Mouse (Mus musculus): ENCODE data around the gene Il18r1. TPM values are rescaled to one million over a fixed set of nuclear protein-coding genes. Genes with fewer than 3 reads are reported as not detected.

The Il18r1 gene
- polyA plus RNA-seq, 1 experiment = 9.2 TPM

DNA sequence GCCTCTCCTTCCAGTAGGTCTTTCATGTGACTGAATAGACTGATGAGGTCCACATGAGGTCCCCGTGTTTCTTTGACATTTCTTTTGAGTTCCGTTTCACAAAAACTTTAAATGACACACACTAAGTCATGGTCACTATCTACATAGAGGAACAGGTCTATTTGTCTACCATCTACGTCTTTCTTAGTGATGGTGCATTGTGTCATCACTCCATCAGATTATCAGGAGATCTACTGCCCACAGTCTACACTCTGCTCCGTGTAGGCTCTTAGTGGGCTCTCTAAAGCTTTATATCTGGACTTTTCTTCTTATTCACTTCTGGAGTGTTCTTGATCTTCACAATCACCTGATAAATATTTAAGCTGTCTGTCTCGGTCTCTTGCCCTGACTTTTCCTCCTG, 63.9 kb downstream of the Il18r1 start:
- Histone ChIP-seq H3K27ac (ENCODE audit: control insufficient read depth, insufficient read depth, low read depth, low read length, poor library complexity) (no peak overlapping the region), H3K4me1 (ENCODE audit: control insufficient read depth, insufficient read depth, low read length) (no peaks in the 10 kb centered on the region), H3K4me3 (replicated peaks; ENCODE audit: control insufficient read depth, low read depth, low read length) (no peak overlapping the region)
- WGBS = 74% methylated on average over 5 of the region's 5 CpGs
- TF ChIP-seq POLR2A (IDR thresholded peaks at IDR 0.05; ENCODE audit: borderline replicate concordance, control insufficient read depth, low read depth, low read length) (no peak), CTCF (IDR thresholded peaks at IDR 0.05; ENCODE audit: control insufficient read depth, insufficient read depth, low read length) (no peak)

DNA sequence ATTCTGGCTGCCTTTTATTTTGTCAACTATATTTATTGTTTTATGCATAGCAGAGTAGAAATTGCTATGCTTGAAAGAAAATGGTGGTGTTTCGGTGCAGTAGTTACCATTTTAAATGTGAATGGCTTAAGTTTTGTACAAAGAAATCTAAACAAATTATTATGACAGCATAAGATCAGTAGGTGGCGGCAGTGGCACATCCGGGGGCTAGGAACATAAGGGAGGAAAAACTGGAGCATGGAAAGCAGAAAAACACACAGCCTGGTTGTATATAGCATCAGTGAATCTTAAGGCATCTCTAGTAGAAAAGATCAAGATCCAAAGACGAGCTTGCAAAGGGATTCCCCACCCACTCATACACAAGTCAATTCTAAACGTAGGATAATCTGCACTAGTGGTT, 72.2 kb downstream of the Il18r1 start:
- TF ChIP-seq CTCF (IDR thresholded peaks at IDR 0.05; ENCODE audit: control insufficient read depth, insufficient read depth, low read length) (no peak), POLR2A (IDR thresholded peaks at IDR 0.05; ENCODE audit: borderline replicate concordance, control insufficient read depth, low read depth, low read length) (no peak)
- 79% methylated on average over 5 of the region's 5 CpGs for WGBS
- H3K4me3 ChIP-seq (replicated peaks; ENCODE audit: control insufficient read depth, low read depth, low read length) = no peak overlapping the region
- H3K27ac ChIP-seq (ENCODE audit: control insufficient read depth, insufficient read depth, low read depth, low read length, poor library complexity) = no peak overlapping the region
- peaks cover 1% of the 10 kb centered on the region; the same call in 1 of the 2 replicates for H3K4me1 ChIP-seq (ENCODE audit: control insufficient read depth, insufficient read depth, low read length)

DNA sequence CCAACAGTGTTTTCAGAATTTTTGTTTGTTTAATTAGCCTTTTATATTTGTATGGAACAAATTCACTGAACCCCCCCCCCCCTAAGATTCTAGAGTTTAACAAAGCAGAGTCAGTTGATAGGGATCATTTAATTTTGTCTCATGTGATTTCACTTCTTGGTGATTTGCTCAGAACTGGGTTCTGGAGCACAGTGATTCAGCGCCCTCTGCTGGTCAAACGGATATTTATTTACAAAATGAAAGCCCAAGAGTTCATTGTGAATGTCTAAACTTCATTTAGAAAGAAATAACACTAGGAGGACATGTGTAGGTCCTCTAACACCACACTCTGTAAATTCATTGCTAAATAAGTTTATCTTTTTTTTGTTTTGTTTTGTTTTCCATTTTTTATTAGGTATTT, 79.3 kb downstream of the Il18r1 start:
- no peak overlapping the region for H3K27ac ChIP-seq (ENCODE audit: control insufficient read depth, insufficient read depth, low read depth, low read length, poor library complexity)
- no peak overlapping the region for H3K4me3 ChIP-seq (replicated peaks; ENCODE audit: control insufficient read depth, low read depth, low read length)
- no peaks in the 10 kb centered on the region; the same call in 1 of the 2 replicates for H3K4me1 ChIP-seq (ENCODE audit: control insufficient read depth, insufficient read depth, low read length)
- 0% methylated on average over 2 of the region's 2 CpGs for WGBS
- peak; percentile 40; the same call in 1 of the 2 replicates for TF ChIP-seq CTCF (IDR thresholded peaks at IDR 0.05; ENCODE audit: control insufficient read depth, insufficient read depth, low read length)
- TF ChIP-seq POLR2A (IDR thresholded peaks at IDR 0.05; ENCODE audit: borderline replicate concordance, control insufficient read depth, low read depth, low read length) = no peak

DNA sequence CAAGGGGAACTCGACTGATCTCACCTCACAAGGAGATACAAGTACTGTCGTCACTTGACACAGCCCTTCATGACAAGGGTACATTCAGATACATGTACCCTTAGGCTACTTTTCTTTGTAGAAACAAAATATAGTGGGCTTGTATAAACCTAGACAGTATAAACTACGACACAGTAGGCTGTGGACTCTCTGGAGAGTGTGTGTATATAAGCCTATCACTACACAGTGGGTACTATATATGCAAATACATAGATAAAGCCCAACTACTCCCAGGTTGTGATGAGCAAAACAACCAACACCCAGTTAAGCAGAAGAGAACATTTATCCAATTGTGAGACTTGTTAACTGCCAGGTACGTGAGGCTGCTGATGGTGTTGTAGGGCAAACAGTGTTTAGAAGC, 81.3 kb downstream of the Il18r1 start:
- no peak overlapping the region for H3K4me3 ChIP-seq (replicated peaks; ENCODE audit: control insufficient read depth, low read depth, low read length)
- WGBS = 75% methylated on average over 4 of the region's 4 CpGs
- H3K27ac ChIP-seq (ENCODE audit: control insufficient read depth, insufficient read depth, low read depth, low read length, poor library complexity) = no peak overlapping the region
- no peaks in the 10 kb centered on the region; the same call in 1 of the 2 replicates for H3K4me1 ChIP-seq (ENCODE audit: control insufficient read depth, insufficient read depth, low read length)
- TF ChIP-seq CTCF (IDR thresholded peaks at IDR 0.05; ENCODE audit: control insufficient read depth, insufficient read depth, low read length) = no peak
- no peak for TF ChIP-seq POLR2A (IDR thresholded peaks at IDR 0.05; ENCODE audit: borderline replicate concordance, control insufficient read depth, low read depth, low read length)

DNA sequence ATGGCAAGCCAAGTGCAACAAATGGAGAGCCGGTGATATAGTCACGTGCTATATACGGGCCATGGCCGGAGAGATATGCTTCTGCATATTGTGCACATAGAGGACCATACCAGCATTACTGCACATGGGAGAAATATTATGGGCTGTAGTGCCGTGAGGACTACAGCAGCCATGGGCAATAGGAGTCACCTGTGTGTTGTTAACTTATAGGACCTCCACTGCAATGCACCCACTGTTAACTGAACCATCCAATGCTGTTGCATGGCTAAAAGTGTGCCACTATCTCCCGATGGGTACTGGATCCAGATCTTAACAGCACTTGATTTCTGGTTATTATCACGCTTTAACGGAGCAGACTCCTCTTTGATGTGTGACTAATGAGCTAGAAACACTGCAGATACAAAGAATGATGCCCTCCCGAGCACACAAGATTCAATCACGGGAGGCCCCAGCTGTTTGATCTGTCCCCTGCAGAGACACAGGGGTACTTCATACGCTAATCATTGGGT, 81.8 kb downstream of the Il18r1 start:
- 87% methylated on average over 11 of the region's 11 CpGs for WGBS
- Histone ChIP-seq H3K4me3 (replicated peaks; ENCODE audit: control insufficient read depth, low read depth, low read length) (no peak overlapping the region), H3K27ac (ENCODE audit: control insufficient read depth, insufficient read depth, low read depth, low read length, poor library complexity) (no peak overlapping the region)

DNA sequence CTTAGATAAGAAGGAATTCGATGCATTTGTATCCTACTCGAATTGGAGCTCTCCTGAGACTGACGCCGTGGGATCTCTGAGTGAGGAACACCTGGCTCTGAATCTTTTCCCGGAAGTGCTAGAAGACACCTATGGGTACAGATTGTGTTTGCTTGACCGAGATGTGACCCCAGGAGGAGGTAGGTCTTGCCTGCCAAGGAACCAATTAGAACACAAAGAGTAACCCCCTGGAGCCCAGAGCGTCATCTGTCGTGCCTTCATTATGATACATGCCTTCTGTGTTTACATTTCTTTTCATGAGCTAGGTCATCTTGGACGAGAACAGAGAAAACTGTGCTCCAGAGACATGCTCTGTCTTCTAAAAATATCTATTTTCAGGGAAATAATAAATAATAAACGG, 82.4 kb downstream of the Il18r1 start:
- WGBS = 83% methylated on average over 10 of the region's 10 CpGs
- no peak overlapping the region for H3K4me3 ChIP-seq (replicated peaks; ENCODE audit: control insufficient read depth, low read depth, low read length)
- no peak overlapping the region for H3K27ac ChIP-seq (ENCODE audit: control insufficient read depth, insufficient read depth, low read depth, low read length, poor library complexity)
- H3K4me1 ChIP-seq (ENCODE audit: control insufficient read depth, insufficient read depth, low read length) = no peaks in the 10 kb centered on the region; the same call in 1 of the 2 replicates
- TF ChIP-seq CTCF (IDR thresholded peaks at IDR 0.05; ENCODE audit: control insufficient read depth, insufficient read depth, low read length) (no peak), POLR2A (IDR thresholded peaks at IDR 0.05; ENCODE audit: borderline replicate concordance, control insufficient read depth, low read depth, low read length) (no peak)

More for the DNA sequence above, 81.8 kb downstream of the Il18r1 start:
- TF ChIP-seq POLR2A (IDR thresholded peaks at IDR 0.05; ENCODE audit: borderline replicate concordance, control insufficient read depth, low read depth, low read length) (no peak), CTCF (IDR thresholded peaks at IDR 0.05; ENCODE audit: control insufficient read depth, insufficient read depth, low read length) (no peak)
- no peaks in the 10 kb centered on the region; the same call in 1 of the 2 replicates for H3K4me1 ChIP-seq (ENCODE audit: control insufficient read depth, insufficient read depth, low read length)

Other genes starting within 250 kb of the Il18r1 start
- 3.3 and 4.0 TPM in 2 replicates for gene Il1r1, start 240.5 kb upstream of the Il18r1 start, polyA plus RNA-seq (2011; ENCODE audit: insufficient read depth, insufficient read length, low replicate concordance, missing spikeins)
- gene Il1rl2, start 140.9 kb upstream of the Il18r1 start, polyA plus RNA-seq (2011; ENCODE audit: insufficient read depth, insufficient read length, low replicate concordance, missing spikeins) = 3.0 and 3.2 TPM in 2 replicates
- gene Il1rl1, start 36.0 kb upstream of the Il18r1 start, polyA plus RNA-seq (2011; ENCODE audit: insufficient read depth, insufficient read length, low replicate concordance, missing spikeins) = 7.5 and 7.9 TPM in 2 replicates
- gene Il18rap, start 49.8 kb downstream of the Il18r1 start, polyA plus RNA-seq (2011; ENCODE audit: insufficient read depth, insufficient read length, low replicate concordance, missing spikeins) = 14.9 and 36.3 TPM in 2 replicates
- not detected in 2 replicates for gene Slc9a4, start 114.5 kb downstream of the Il18r1 start, polyA plus RNA-seq (2011; ENCODE audit: insufficient read depth, insufficient read length, low replicate concordance, missing spikeins)
- gene Slc9a2, start 215.0 kb downstream of the Il18r1 start, polyA plus RNA-seq (2011; ENCODE audit: insufficient read depth, insufficient read length, low replicate concordance, missing spikeins) = 0.25 TPM in 1 of 2 replicates, not detected in the other

Measured in bone marrow, adult 2 months (tissue).